Mouse (Mus musculus): ENCODE data around the gene Chm.

Chm gene

GRCm38 (mm10) chrX:113185230-113185985 lies at the start of gene Chm:
Chm (minus strand) TSS chrX:113185517.
- peak; percentile 96 for DNase-seq

GRCm38 (mm10) chrX:113193901-113194300 lies 8.6 kb upstream of the Chm start:
- DNase-seq: no peak

- DNase-seq: peak; percentile 14
Observed at GRCm38 (mm10) chrX:113184569-113185229, 618 bp downstream of the Chm start.

GRCm38 (mm10) chrX:113180856-113181255 lies 4.5 kb downstream of the Chm start:
- DNase-seq: peak; percentile 30

GRCm38 (mm10) chrX:113172766-113173165 lies 12.6 kb downstream of the Chm start:
- DNase-seq: no peak

GRCm38 (mm10) chrX:113172271-113172670 lies 13.0 kb downstream of the Chm start:
- DNase-seq: no peak

- DNase-seq: no peak
Observed at GRCm38 (mm10) chrX:113160268-113160860, 25.0 kb downstream of the Chm start.

GRCm38 (mm10) chrX:113084171-113084570 lies 101.1 kb downstream of the Chm start:
- no peak for DNase-seq

GRCm38 (mm10) chrX:113076053-113076452 lies 109.3 kb downstream of the Chm start:
- no peak for DNase-seq

- no peak for DNase-seq
Observed at GRCm38 (mm10) chrX:113074823-113075222, 110.5 kb downstream of the Chm start.

- DNase-seq: no peak
Observed at GRCm38 (mm10) chrX:113003621-113004020, 181.7 kb downstream of the Chm start.

GRCm38 (mm10) chrX:113002192-113002591 lies 183.1 kb downstream of the Chm start:
- no peak for DNase-seq

Measured in heart, adult 11 months (tissue).